Mouse (Mus musculus) heart, adult 18-20 months (tissue): ENCODE results near the gene Vmn1r6. TPM values are rescaled to one million over a fixed set of nuclear protein-coding genes. Genes with fewer than 3 reads are reported as not detected.
"Not testable (repeated sequence)": the region's sequence is repeated elsewhere in the genome, so short reads cannot be mapped to it uniquely, and the experiment has no call there.

ENCODE experiments used
- DNase-seq, 2 experiments: peaks; one replicate each; pipeline ENCODE4 v3.0.0; 2021 to 2022; ENCODE audit warnings: mixed read lengths in 1 of 2
- long read RNA-seq, 2 experiments: library from polyadenylated mRNA; stranded (forward); transcript quantifications; one replicate each; pipeline ENCODE4 v2.0.0; 2021
- total RNA-seq, 2 experiments: library from RNA; stranded (reverse); gene quantifications; 2 replicates each; pipeline ENCODE4 v1.2.3; 2021

The Vmn1r6 gene
- not detected for total RNA-seq
- long read RNA-seq, experiment 1 = 0 reads
- long read RNA-seq, experiment 2 = 0 reads

- DNase-seq = no peak
These were observed at the start of gene Vmn1r6 for GRCm38 (mm10) chr6:56996943-56997342. Vmn1r6 (plus strand) TSS chr6:56997243.

- no peak for DNase-seq
These were observed 40.6 kb upstream of the Vmn1r6 start for GRCm38 (mm10) chr6:56956436-56956835.

GRCm38 (mm10) chr6:56969973-56970372 is 27.1 kb upstream of the Vmn1r6 start, which contains the start of gene Vmn1r5:
Vmn1r5 (plus strand) TSS chr6:56970273.
- DNase-seq = no peak

GRCm38 (mm10) chr6:57025224-57025623 is 28.2 kb downstream of the Vmn1r6 start, which contains the start of gene Vmn1r7:
Vmn1r7 (minus strand) TSS chr6:57025324.
- DNase-seq = not testable (repeated sequence)

GRCm38 (mm10) chr6:57031984-57032383 is 34.9 kb downstream of the Vmn1r6 start, which contains the start of gene Vmn1r8:
Vmn1r8 (plus strand) TSS chr6:57032284.
- no peak for DNase-seq

GRCm38 (mm10) chr6:57034674-57035073 is 37.6 kb downstream of the Vmn1r6 start:
- DNase-seq = no peak

Other genes with a start within 250 kb of the Vmn1r6 start
- 10 to 100 TPM; 33.2 to 37.3 TPM for gene Kbtbd2, start 199.4 kb upstream of the Vmn1r6 start, total RNA-seq
- 10 to 100 TPM; 90.3 to 90.9 TPM for gene Fkbp9, start 165.2 kb upstream of the Vmn1r6 start, total RNA-seq
- 10 to 100 TPM; 77.4 to 91.0 TPM for gene Nt5c3, start 73.3 kb upstream of the Vmn1r6 start, total RNA-seq
- gene Vmn1r4, start 73.2 kb upstream of the Vmn1r6 start, total RNA-seq = under 1 TPM in 1 of 2 experiments, not detected in 1; 0.18 TPM
- gene Vmn1r5, start 27.0 kb upstream of the Vmn1r6 start, total RNA-seq = not detected
- gene Vmn1r7, start 28.1 kb downstream of the Vmn1r6 start, total RNA-seq = not detected
- not detected for gene Vmn1r8, start 35.0 kb downstream of the Vmn1r6 start, total RNA-seq
- gene Vmn1r9, start 69.5 kb downstream of the Vmn1r6 start, total RNA-seq = not detected
- not detected for gene Vmn1r10, start 112.2 kb downstream of the Vmn1r6 start, total RNA-seq
- gene Vmn1r11, start 136.2 kb downstream of the Vmn1r6 start, total RNA-seq = not detected
- not detected for gene Vmn1r12, start 159.7 kb downstream of the Vmn1r6 start, total RNA-seq
- gene Vmn1r13, start 206.0 kb downstream of the Vmn1r6 start, total RNA-seq = not detected
- not detected for gene Vmn1r14, start 234.4 kb downstream of the Vmn1r6 start, total RNA-seq